Mouse (Mus musculus): ENCODE measurements at regions not wholly inside any gene's neighbourhood (a gene's known extent, or its start where the extent isn't known, plus 50 kb on each side); places are given as distances from the start of the nearest gene placed in this dataset.

DNA sequence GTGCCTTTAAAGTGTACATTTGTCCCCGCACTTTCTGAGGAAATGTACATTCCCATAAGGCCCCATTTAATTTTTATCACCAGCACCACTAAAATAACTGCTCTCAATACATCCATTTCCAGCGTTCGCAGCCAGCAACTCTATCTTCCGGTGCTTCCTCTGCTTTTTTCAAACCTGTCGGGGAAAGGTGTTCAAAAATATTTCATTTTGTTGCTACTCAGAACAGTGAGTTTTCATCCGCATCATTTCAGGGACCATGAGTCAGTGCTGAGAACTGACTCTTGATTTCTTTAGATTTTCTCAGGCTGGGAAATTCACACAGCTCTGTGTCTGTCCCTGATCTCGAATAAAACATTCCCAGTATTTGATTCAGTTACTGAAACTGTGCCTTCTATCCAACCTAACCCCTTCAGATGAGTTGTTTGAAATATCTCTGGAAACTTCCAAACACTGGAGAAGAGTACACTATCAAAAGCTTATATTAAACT, 959.4 kb downstream of the Brinp1 start:
- Histone ChIP-seq H3K9me3 (ENCODE audit: control insufficient read depth, low read length) (no peaks in the 10 kb centered on the region), H3K4me1 (replicated peaks; ENCODE audit: control insufficient read depth, insufficient read depth, low read length) (peaks cover 4% of the 10 kb centered on the region; the same call in 1 of the 2 replicates), H3K27me3 (replicated peaks; ENCODE audit: control insufficient read depth, insufficient read depth, low read length) (no peaks in the 10 kb centered on the region), H3K4me3 (ENCODE audit: low read depth, low read length) (no peak overlapping the region), H3K4me2 (ENCODE audit: low read length) (no peak overlapping the region), H3K36me3 (ENCODE audit: control insufficient read depth, insufficient read depth, low read length) (no peaks in the 10 kb centered on the region), H3K27ac (ENCODE audit: low read depth) (no peak overlapping the region), H3K9ac (ENCODE audit: low read length) (no peak overlapping the region)
- 0 out of 2 replicates have a peak, but pooled peaks have one; percentile 36 for ATAC-seq (replicated peaks; ENCODE audit: low FRiP score, low TSS enrichment, low read depth)
- no peak for DNase-seq (ENCODE audit: low spot score)
- 44% methylated on average over 7 of the region's 7 CpGs for WGBS

DNA sequence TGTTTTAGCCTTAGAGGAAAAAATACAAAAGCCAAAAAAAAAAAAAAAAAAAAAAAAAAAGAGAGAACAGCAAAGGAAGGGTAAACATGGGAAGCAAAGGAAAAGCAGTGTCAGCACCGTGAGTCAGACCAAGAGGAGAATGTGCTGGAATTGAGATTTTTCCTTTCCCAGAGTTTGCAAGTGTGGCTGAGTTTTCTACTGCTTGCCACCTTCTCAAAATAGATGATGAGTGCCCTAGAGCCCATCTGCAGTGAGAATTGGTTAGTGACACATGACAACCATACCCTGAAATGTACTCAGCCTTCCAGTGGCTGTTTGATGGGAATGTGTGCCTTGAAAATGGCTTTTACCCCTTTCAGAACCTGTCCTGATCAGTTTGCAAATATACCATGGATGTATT, 990.7 kb downstream of the Brinp1 start:
- Histone ChIP-seq H3K36me3 (ENCODE audit: control insufficient read depth, insufficient read depth, low read length) (no peaks in the 10 kb centered on the region), H3K9me3 (ENCODE audit: control insufficient read depth, low read length) (no peaks in the 10 kb centered on the region), H3K27ac (ENCODE audit: low read depth) (no peak overlapping the region), H3K4me2 (ENCODE audit: low read length) (no peak overlapping the region), H3K9ac (ENCODE audit: low read length) (no peak overlapping the region), H3K4me3 (ENCODE audit: low read depth, low read length) (no peak overlapping the region), H3K4me1 (replicated peaks; ENCODE audit: control insufficient read depth, insufficient read depth, low read length) (no peaks in the 10 kb centered on the region), H3K27me3 (replicated peaks; ENCODE audit: control insufficient read depth, insufficient read depth, low read length) (no peaks in the 10 kb centered on the region)
- DNase-seq (ENCODE audit: low spot score) (no peak), ATAC-seq (replicated peaks; ENCODE audit: low FRiP score, low TSS enrichment, low read depth) (no peak)
- 77% methylated on average over 1 of the region's 1 CpGs for WGBS

DNA sequence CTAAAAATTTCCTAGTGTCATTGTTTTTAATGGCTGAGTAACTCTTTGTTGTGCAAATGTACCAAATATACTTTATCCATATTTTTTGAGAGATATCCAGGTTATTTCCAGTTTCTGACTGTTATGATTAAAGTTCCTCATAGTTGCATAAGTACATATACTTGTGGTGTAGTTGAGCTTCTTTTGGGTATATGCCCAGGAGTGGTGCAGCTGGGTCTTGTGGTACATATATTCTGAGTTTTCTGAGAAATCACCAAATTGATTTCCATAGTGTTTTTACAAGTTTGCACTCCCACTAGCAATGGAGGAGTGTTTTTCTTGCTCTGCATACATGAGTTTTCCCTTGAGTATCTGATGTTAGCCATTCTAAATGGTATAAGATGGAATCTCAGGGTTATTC, 1006.2 kb downstream of the Brinp1 start:
- H3K4me2 ChIP-seq (ENCODE audit: low read length) = no peak overlapping the region
- H3K36me3 ChIP-seq (ENCODE audit: control insufficient read depth, insufficient read depth, low read length) = no peaks in the 10 kb centered on the region
- no peak overlapping the region for H3K9ac ChIP-seq (ENCODE audit: low read length)
- no peak overlapping the region for H3K4me3 ChIP-seq (ENCODE audit: low read depth, low read length)
- no peak for DNase-seq (ENCODE audit: low spot score)
- H3K27ac ChIP-seq (ENCODE audit: low read depth) = no peak overlapping the region
- H3K9me3 ChIP-seq (ENCODE audit: control insufficient read depth, low read length) = no peaks in the 10 kb centered on the region
- no peaks in the 10 kb centered on the region for H3K4me1 ChIP-seq (replicated peaks; ENCODE audit: control insufficient read depth, insufficient read depth, low read length)
- ATAC-seq (replicated peaks; ENCODE audit: low FRiP score, low TSS enrichment, low read depth) = no peak
- H3K27me3 ChIP-seq (replicated peaks; ENCODE audit: control insufficient read depth, insufficient read depth, low read length) = no peaks in the 10 kb centered on the region

DNA sequence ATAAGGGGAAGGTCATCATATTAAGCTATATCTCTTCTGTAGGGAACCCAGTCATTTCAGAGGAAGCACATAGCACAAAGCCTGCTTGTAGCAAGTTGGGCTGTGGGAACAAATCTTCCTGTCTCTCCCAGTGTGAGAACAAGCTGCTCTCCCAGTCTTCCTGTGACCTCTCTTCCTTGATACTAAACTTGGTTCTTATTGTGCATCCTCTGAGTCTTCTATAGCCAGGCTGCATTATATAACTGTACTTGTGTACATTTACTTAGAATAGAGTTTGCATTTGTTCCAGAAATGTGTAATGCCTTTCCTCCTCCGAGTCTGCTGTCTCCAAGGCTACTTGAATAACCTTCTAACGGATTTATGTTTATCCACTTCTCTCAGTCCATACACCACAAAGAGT, 1021.7 kb downstream of the Brinp1 start:
- no peaks in the 10 kb centered on the region for H3K4me1 ChIP-seq (replicated peaks; ENCODE audit: control insufficient read depth, insufficient read depth, low read length)
- no peaks in the 10 kb centered on the region for H3K36me3 ChIP-seq (ENCODE audit: control insufficient read depth, insufficient read depth, low read length)
- H3K27ac ChIP-seq (ENCODE audit: low read depth) = no peak overlapping the region
- 56% methylated on average over 2 of the region's 2 CpGs for WGBS
- no peaks in the 10 kb centered on the region for H3K27me3 ChIP-seq (replicated peaks; ENCODE audit: control insufficient read depth, insufficient read depth, low read length)
- DNase-seq (ENCODE audit: low spot score) = no peak
- no peak overlapping the region for H3K4me2 ChIP-seq (ENCODE audit: low read length)
- no peaks in the 10 kb centered on the region for H3K9me3 ChIP-seq (ENCODE audit: control insufficient read depth, low read length)
- no peak overlapping the region for H3K4me3 ChIP-seq (ENCODE audit: low read depth, low read length)
- H3K9ac ChIP-seq (ENCODE audit: low read length) = no peak overlapping the region
- ATAC-seq (replicated peaks; ENCODE audit: low FRiP score, low TSS enrichment, low read depth) = no peak

DNA sequence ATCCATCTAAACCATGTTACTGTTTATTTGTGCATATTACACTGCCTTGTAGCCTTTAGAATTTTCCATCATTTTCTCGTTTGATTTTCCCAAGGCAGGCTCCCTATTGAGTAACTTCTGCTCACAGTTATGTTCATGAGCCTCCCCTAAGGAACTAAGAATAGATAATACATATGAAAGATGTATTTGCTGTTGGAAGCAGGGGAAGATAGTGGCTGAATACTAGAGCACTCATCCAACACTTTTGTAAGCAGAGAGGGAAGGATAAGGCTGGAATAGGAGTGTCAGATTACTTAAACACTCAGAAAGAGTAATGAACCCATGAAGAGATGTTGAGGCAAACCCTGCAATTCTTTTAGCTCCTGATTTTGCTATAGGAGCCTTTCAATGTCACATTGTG, 1055.1 kb downstream of the Brinp1 start:
- DNase-seq (ENCODE audit: low spot score) (no peak), ATAC-seq (replicated peaks; ENCODE audit: low FRiP score, low TSS enrichment, low read depth) (no peak)
- Histone ChIP-seq H3K27me3 (replicated peaks; ENCODE audit: control insufficient read depth, insufficient read depth, low read length) (no peaks in the 10 kb centered on the region), H3K4me1 (replicated peaks; ENCODE audit: control insufficient read depth, insufficient read depth, low read length) (no peaks in the 10 kb centered on the region), H3K9me3 (ENCODE audit: control insufficient read depth, low read length) (no peaks in the 10 kb centered on the region), H3K27ac (ENCODE audit: low read depth) (no peak overlapping the region), H3K9ac (ENCODE audit: low read length) (no peak overlapping the region), H3K4me3 (ENCODE audit: low read depth, low read length) (no peak overlapping the region), H3K36me3 (ENCODE audit: control insufficient read depth, insufficient read depth, low read length) (no peaks in the 10 kb centered on the region), H3K4me2 (ENCODE audit: low read length) (no peak overlapping the region)
- WGBS = 78% methylated on average over 1 of the region's 1 CpGs

DNA sequence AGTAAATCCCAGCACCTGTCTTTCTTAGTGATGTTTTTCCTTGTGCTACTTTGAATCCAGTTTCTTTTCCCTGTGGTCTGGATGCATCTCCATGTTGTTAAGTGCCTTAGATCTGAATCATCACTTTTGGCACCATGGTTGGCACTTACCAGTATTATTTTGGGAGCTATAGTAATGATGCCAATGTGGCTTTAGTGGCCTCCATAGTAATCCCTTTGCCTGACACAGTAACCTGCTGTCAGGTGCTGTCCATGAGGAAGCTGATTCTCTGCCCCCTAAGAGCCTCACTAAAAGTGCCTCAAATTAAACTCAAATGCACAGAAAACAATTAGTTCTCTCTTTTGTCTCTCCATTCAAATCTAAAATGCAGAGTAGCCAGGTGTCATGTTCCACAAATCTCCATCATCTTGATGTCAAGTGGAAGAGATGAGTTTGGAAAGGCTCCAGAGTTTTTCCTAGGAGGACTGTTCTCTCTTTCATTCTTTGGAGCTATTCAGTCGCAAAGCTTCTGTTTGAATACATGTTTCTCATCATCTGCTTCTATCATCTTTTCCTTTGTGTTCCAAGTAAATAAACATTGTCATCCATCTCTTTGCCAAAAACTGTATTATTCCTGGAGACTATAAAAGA, 1062.1 kb downstream of the Brinp1 start:
- no peak overlapping the region for H3K27ac ChIP-seq (ENCODE audit: low read depth)
- ATAC-seq (replicated peaks; ENCODE audit: low FRiP score, low TSS enrichment, low read depth) (no peak), DNase-seq (ENCODE audit: low spot score) (no peak)
- no peaks in the 10 kb centered on the region for H3K27me3 ChIP-seq (replicated peaks; ENCODE audit: control insufficient read depth, insufficient read depth, low read length)
- H3K9me3 ChIP-seq (ENCODE audit: control insufficient read depth, low read length) = no peaks in the 10 kb centered on the region
- H3K4me3 ChIP-seq (ENCODE audit: low read depth, low read length) = no peak overlapping the region
- no peak overlapping the region for H3K9ac ChIP-seq (ENCODE audit: low read length)
- 69% methylated on average over 1 of the region's 1 CpGs for WGBS
- H3K4me1 ChIP-seq (replicated peaks; ENCODE audit: control insufficient read depth, insufficient read depth, low read length) = no peaks in the 10 kb centered on the region
- H3K36me3 ChIP-seq (ENCODE audit: control insufficient read depth, insufficient read depth, low read length) = no peaks in the 10 kb centered on the region
- H3K4me2 ChIP-seq (ENCODE audit: low read length) = no peak overlapping the region

DNA sequence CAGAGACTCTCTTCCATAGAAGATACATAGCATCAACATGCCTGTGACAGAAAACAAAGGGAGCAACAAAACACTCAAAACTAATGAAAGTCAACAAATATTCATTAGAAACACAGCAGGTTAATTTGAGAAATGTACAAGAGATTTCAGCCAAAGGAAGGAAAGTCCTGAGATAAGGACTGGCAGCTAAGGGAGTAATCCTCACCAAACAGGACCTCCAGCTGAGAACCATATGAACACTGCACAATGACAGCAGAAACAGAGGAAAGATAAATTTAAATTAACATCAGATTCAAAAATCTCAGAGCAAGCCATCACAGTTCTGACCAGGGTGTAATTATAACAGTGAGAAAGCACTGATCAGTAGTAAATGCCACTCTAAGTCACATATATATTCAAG, 1060.6 kb downstream of the Tlr4 start:
- H3K4me2 ChIP-seq (ENCODE audit: low read length) = no peak overlapping the region
- H3K27me3 ChIP-seq (replicated peaks; ENCODE audit: control insufficient read depth, insufficient read depth, low read length) = no peaks in the 10 kb centered on the region
- no peaks in the 10 kb centered on the region for H3K9me3 ChIP-seq (ENCODE audit: control insufficient read depth, low read length)
- no peaks in the 10 kb centered on the region for H3K4me1 ChIP-seq (replicated peaks; ENCODE audit: control insufficient read depth, insufficient read depth, low read length)
- no peak overlapping the region for H3K27ac ChIP-seq (ENCODE audit: low read depth)
- H3K36me3 ChIP-seq (ENCODE audit: control insufficient read depth, insufficient read depth, low read length) = no peaks in the 10 kb centered on the region
- no peak for DNase-seq (ENCODE audit: low spot score)
- ATAC-seq (replicated peaks; ENCODE audit: low FRiP score, low TSS enrichment, low read depth) = no peak
- no peak overlapping the region for H3K9ac ChIP-seq (ENCODE audit: low read length)
- H3K4me3 ChIP-seq (ENCODE audit: low read depth, low read length) = no peak overlapping the region

DNA sequence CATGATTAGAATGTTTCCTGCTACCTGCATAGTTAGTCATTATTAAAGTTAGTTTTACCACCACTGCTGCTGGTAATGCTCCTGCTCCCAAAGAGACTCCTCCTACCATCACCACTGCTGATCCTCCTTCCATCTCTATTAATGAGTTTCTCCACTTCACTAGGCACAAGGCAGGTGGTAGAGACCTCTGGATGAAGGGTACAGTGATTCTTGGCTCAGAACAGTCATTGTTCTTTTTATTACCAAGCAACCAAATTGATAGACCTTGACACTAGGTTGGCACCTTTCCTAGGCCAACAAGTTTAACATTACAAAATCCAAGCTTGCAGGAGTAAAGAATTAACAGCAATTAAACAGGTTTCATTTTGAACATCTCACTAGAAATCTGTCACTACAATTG, 1057.8 kb downstream of the Tlr4 start:
- ATAC-seq (replicated peaks; ENCODE audit: low FRiP score, low TSS enrichment, low read depth) = no peak

DNA sequence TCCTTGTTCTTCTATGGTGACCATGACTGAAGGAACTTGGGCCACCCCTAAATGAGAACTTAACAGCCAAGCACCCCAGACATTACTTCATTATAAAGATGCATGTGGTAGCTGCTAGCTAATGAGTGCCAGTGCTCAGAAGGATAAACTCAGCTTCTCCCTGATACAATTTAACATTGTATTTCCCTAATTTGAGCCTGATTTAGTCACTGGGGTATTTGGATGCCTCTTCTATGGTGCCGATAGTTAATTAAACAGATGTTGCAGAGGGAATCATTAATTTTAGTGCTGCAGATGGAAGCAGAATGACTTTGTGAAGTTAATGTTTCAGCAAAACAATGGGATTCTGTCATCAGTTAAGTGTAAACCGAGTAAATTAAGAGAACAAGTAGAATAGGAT, 1034.8 kb downstream of the Tlr4 start:
- Histone ChIP-seq H3K27ac (ENCODE audit: low read depth) (no peak overlapping the region), H3K4me1 (replicated peaks; ENCODE audit: control insufficient read depth, insufficient read depth, low read length) (no peaks in the 10 kb centered on the region), H3K9ac (ENCODE audit: low read length) (no peak overlapping the region), H3K4me2 (ENCODE audit: low read length) (no peak overlapping the region), H3K27me3 (replicated peaks; ENCODE audit: control insufficient read depth, insufficient read depth, low read length) (no peaks in the 10 kb centered on the region), H3K36me3 (ENCODE audit: control insufficient read depth, insufficient read depth, low read length) (no peaks in the 10 kb centered on the region), H3K9me3 (ENCODE audit: control insufficient read depth, low read length) (no peaks in the 10 kb centered on the region), H3K4me3 (ENCODE audit: low read depth, low read length) (no peak overlapping the region)
- no peak for ATAC-seq (replicated peaks; ENCODE audit: low FRiP score, low TSS enrichment, low read depth)
- no peak for DNase-seq (ENCODE audit: low spot score)
- 75% methylated on average over 2 of the region's 2 CpGs for WGBS

More for the DNA sequence above, 1057.8 kb downstream of the Tlr4 start:
- no peak overlapping the region for H3K4me2 ChIP-seq (ENCODE audit: low read length)
- no peaks in the 10 kb centered on the region for H3K36me3 ChIP-seq (ENCODE audit: control insufficient read depth, insufficient read depth, low read length)
- no peaks in the 10 kb centered on the region for H3K9me3 ChIP-seq (ENCODE audit: control insufficient read depth, low read length)
- H3K9ac ChIP-seq (ENCODE audit: low read length) = no peak overlapping the region
- H3K27ac ChIP-seq (ENCODE audit: low read depth) = no peak overlapping the region
- no peak for DNase-seq (ENCODE audit: low spot score)
- no peak overlapping the region for H3K4me3 ChIP-seq (ENCODE audit: low read depth, low read length)
- H3K4me1 ChIP-seq (replicated peaks; ENCODE audit: control insufficient read depth, insufficient read depth, low read length) = no peaks in the 10 kb centered on the region
- no peaks in the 10 kb centered on the region for H3K27me3 ChIP-seq (replicated peaks; ENCODE audit: control insufficient read depth, insufficient read depth, low read length)
